Mouse (Mus musculus) layer of hippocampus, adult 9-10 months (tissue): ENCODE data around the gene Cyp4f17.
"Not testable (repeated sequence)": the region's sequence is repeated elsewhere in the genome, so short reads cannot be mapped to it uniquely, and the experiment has no call there.

Experiments
- DNase-seq: peaks from one replicate; pipeline ENCODE4 v3.0.0; 2022; ENCODE audit warnings: low spot score

Cyp4f17 gene

GRCm38 (mm10) chr17:32527748-32528147 is 21.9 kb downstream of the Cyp4f17 start:
- DNase-seq, result no peak

GRCm38 (mm10) chr17:32528408-32529337 is 22.8 kb downstream of the Cyp4f17 start:
- DNase-seq, result peak; percentile 80

- not testable (repeated sequence) for DNase-seq
Measured at GRCm38 (mm10) chr17:32532356-32532755, 26.5 kb downstream of the Cyp4f17 start.

GRCm38 (mm10) chr17:32534068-32534467 is 28.2 kb downstream of the Cyp4f17 start:
- DNase-seq, result no peak

- peak; percentile 40 for DNase-seq
Measured at GRCm38 (mm10) chr17:32536051-32536866, 30.4 kb downstream of the Cyp4f17 start, which contains the start of gene Cyp4f16. Gene Cyp4f16, plus strand, starts transcription at chr17:32536558.

- DNase-seq, result no peak
Measured at GRCm38 (mm10) chr17:32536867-32537250, 31.0 kb downstream of the Cyp4f17 start.

GRCm38 (mm10) chr17:32544792-32545191 is 38.9 kb downstream of the Cyp4f17 start:
- not testable (repeated sequence) for DNase-seq

- not testable (repeated sequence) for DNase-seq
Measured at GRCm38 (mm10) chr17:32550377-32550776, 44.5 kb downstream of the Cyp4f17 start.

GRCm38 (mm10) chr17:32550900-32551770 is 45.3 kb downstream of the Cyp4f17 start:
- peak; percentile 90 for DNase-seq

- DNase-seq, result not testable (repeated sequence)
Measured at GRCm38 (mm10) chr17:32553016-32553415, 47.2 kb downstream of the Cyp4f17 start.

GRCm38 (mm10) chr17:32554368-32554767 is 48.5 kb downstream of the Cyp4f17 start:
- DNase-seq, result not testable (repeated sequence)

- DNase-seq, result not testable (repeated sequence)
Measured at GRCm38 (mm10) chr17:32563301-32563700, 57.5 kb downstream of the Cyp4f17 start.

- not testable (repeated sequence) for DNase-seq
Measured at GRCm38 (mm10) chr17:32573286-32573685, 67.4 kb downstream of the Cyp4f17 start.

GRCm38 (mm10) chr17:32577496-32578186 is 71.8 kb downstream of the Cyp4f17 start:
- no peak for DNase-seq
